Mouse (Mus musculus) kidney, embryonic 15.5 days (tissue): ENCODE measurements at regions not wholly inside any gene's neighbourhood (a gene's known extent, or its start where the extent isn't known, plus 50 kb on each side); places are given as distances from the start of the nearest gene placed in this dataset.

ENCODE experiments used
- ATAC-seq: fragments of 200-750 bp; cut with Nextera tagmentation; replicated peaks from 2 replicates; pipeline ENCODE4 v1.8.0; 2017; ENCODE audit warnings: moderate TSS enrichment; ENCODE audit not compliant: low FRiP score
- H3K27ac ChIP-seq: fragments of 300-500 bp; sonication (generic); 2 replicates; pipeline ENCODE4 v1.5.1; 2015; ENCODE audit warnings: mild to moderate bottlenecking, inconsistent platforms
- H3K27me3 ChIP-seq: fragments of 300-500 bp; sonication (generic); 2 replicates; pipeline ENCODE4 v1.6.1; 2015; ENCODE audit warnings: inconsistent platforms
- H3K36me3 ChIP-seq: fragments of 300-500 bp; sonication (generic); 2 replicates; pipeline ENCODE4 v1.6.1; 2015; ENCODE audit warnings: inconsistent platforms
- H3K4me1 ChIP-seq: fragments of 300-500 bp; sonication (generic); 2 replicates; pipeline ENCODE4 v1.6.1; 2015; ENCODE audit warnings: inconsistent platforms
- H3K4me2 ChIP-seq: fragments of 300-500 bp; sonication (generic); 2 replicates; pipeline ENCODE4 v1.6.1; 2015; ENCODE audit warnings: moderate library complexity, mild to moderate bottlenecking, inconsistent platforms
- H3K4me3 ChIP-seq: fragments of 300-500 bp; sonication (generic); replicated peaks from 2 replicates; pipeline ENCODE4 v1.5.1; 2015; ENCODE audit warnings: mild to moderate bottlenecking, inconsistent platforms
- H3K9ac ChIP-seq: fragments of 300-500 bp; sonication (generic); 2 replicates; pipeline ENCODE4 v1.6.1; 2015; ENCODE audit warnings: mild to moderate bottlenecking, inconsistent platforms
- H3K9me3 ChIP-seq: fragments of 300-500 bp; sonication (generic); replicated peaks from 2 replicates; pipeline ENCODE4 v1.6.1; 2016; ENCODE audit warnings: inconsistent platforms
- WGBS: fragments of 180-500 bp; shearing (Covaris S2); methylation state at CpG from one replicate; pipeline ENCODE4 v1.1.7; 2015; ENCODE audit warnings: mixed read lengths; 5-methylcytosine and 5-hydroxymethylcytosine counted together

DNA sequence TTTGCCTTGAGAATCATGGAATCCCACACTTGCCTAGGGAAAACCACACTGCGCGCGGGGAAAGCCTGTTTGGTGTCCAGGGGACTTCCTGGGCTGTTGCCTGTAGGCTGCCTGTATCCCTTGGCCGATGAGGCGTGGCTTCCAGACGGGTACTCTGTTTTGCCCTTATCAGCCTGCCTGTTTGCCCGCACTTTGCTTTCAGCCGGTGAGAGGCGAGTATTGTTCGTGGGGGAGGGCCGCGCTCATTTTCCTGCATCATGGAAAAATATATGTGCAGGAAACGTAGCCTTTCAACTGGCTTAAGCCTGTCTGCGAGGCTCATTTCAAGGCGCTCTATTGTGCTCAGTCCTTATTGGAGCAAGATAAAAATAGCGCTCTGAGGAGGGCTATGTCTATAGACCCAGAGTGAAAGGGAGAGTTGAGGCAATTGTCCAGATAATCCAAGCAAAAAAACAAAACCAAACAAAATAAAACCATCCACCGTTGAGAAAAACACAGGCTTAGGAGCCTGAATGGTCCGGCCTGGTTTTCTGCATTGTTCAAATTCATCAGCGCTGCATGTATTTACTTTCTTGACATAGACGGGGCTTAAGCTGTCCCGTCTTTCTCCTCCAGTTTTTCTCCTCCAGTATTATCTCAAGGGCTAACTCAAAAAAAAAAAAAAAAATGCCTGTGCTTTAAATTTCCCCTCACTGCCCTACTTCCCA lies 67.9 kb downstream of the Klf5 start:
- Histone ChIP-seq H3K36me3 (no peaks in the 10 kb centered on the region), H3K27me3 (no peaks in the 10 kb centered on the region), H3K4me2 (peak overlapping the region; percentile 34), H3K9ac (no peak overlapping the region), H3K9me3 (no peaks in the 10 kb centered on the region), H3K4me1 (peaks cover 16% of the 10 kb centered on the region), H3K4me3 (no peak overlapping the region), H3K27ac (peak overlapping the region; percentile 52)
- WGBS, result 57% methylated on average over 21 of the region's 21 CpGs
- ATAC-seq, result peak; percentile 90

GRCm38 (mm10) chr14:99366996-99367555 lies 68.6 kb downstream of the Klf5 start:
- Histone ChIP-seq H3K4me2 (peak overlapping the region; percentile 34), H3K4me3 (no peak overlapping the region), H3K36me3 (no peaks in the 10 kb centered on the region), H3K9ac (no peak overlapping the region), H3K27ac (peak overlapping the region; percentile 52), H3K4me1 (peaks cover 16% of the 10 kb centered on the region), H3K27me3 (no peaks in the 10 kb centered on the region), H3K9me3 (no peaks in the 10 kb centered on the region)
- ATAC-seq, result peak; percentile 59; the same call in 1 of the 2 replicates
- WGBS, result 59% methylated on average over 11 of the region's 11 CpGs

DNA sequence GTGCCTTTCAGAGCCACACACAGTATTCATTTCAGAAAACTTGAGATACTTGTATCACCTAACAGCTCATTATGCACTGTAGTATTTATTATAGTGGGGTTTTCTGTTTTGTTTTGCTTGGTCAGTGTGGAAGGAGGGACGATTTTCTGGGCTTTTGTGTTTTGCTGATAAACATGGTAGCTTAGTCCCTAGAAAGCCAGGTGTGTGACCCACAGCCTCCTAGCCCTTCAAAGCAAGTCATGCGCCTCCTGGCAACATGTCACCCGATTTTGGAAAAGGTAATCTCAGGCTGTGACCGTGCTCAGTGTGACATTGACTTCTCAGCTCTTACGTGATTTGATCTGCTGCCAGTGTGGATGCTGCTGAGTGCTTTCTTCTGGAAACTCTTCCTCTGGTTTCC lies 70.9 kb downstream of the Klf5 start:
- ATAC-seq, result no peak
- Histone ChIP-seq H3K27ac (no peak overlapping the region), H3K36me3 (no peaks in the 10 kb centered on the region), H3K9me3 (no peaks in the 10 kb centered on the region), H3K4me3 (no peak overlapping the region), H3K4me1 (peaks cover 16% of the 10 kb centered on the region), H3K27me3 (no peaks in the 10 kb centered on the region), H3K4me2 (no peak overlapping the region), H3K9ac (no peak overlapping the region)
- 78% methylated on average over 5 of the region's 5 CpGs for WGBS

- ATAC-seq, result no peak
- no peak overlapping the region for H3K4me2 ChIP-seq
- no peaks in the 10 kb centered on the region for H3K27me3 ChIP-seq
- H3K36me3 ChIP-seq, result no peaks in the 10 kb centered on the region
- H3K9me3 ChIP-seq, result no peaks in the 10 kb centered on the region
- no peak overlapping the region for H3K27ac ChIP-seq
- WGBS, result 57% methylated on average over 4 of the region's 4 CpGs
- no peak overlapping the region for H3K9ac ChIP-seq
- no peak overlapping the region for H3K4me3 ChIP-seq
- H3K4me1 ChIP-seq, result no peaks in the 10 kb centered on the region
These were observed 75.2 kb downstream of the Klf5 start for GRCm38 (mm10) chr14:99373682-99374081.

DNA sequence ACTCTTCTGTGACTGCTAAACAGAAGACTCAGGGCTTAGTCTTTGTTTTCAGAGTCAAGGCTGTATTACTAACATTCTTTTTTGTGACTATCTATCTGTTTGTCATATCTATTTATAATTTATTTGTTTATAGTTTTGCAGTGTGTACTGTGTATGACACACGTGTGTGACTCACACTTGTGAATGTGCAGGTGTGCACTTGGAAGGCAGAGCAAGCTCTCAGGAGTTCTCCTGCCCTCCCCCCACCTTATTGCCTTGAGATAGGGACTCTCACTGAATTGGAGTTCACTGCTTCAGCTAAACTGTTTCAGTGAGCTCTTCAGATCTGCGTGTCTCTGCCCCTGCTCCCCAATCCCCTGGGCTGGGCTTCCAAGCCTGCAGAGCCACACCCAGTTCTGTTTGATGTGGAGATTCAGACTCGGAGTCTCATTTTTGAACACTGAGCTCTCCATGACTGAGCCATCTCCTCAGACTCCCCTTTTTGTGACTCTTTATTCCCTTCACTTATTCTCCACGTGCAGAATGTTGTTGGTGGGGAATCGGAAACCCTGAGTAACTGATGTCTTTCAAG lies 76.6 kb downstream of the Klf5 start:
- no peak overlapping the region for H3K27ac ChIP-seq
- no peak for ATAC-seq
- H3K9me3 ChIP-seq, result no peaks in the 10 kb centered on the region
- H3K9ac ChIP-seq, result no peak overlapping the region
- no peak overlapping the region for H3K4me2 ChIP-seq
- H3K4me3 ChIP-seq, result no peak overlapping the region
- H3K4me1 ChIP-seq, result no peaks in the 10 kb centered on the region
- 54% methylated on average over 5 of the region's 5 CpGs for WGBS
- H3K27me3 ChIP-seq, result no peaks in the 10 kb centered on the region
- H3K36me3 ChIP-seq, result no peaks in the 10 kb centered on the region

GRCm38 (mm10) chr14:99376652-99377502 lies 78.4 kb downstream of the Klf5 start:
- WGBS, result 67% methylated on average over 11 of the region's 11 CpGs
- Histone ChIP-seq H3K27ac (no peak overlapping the region), H3K36me3 (no peaks in the 10 kb centered on the region), H3K4me3 (no peak overlapping the region), H3K9me3 (no peaks in the 10 kb centered on the region), H3K4me2 (no peak overlapping the region), H3K27me3 (no peaks in the 10 kb centered on the region), H3K4me1 (no peaks in the 10 kb centered on the region), H3K9ac (no peak overlapping the region)
- ATAC-seq, result no peak

GRCm38 (mm10) chr14:99381262-99382017 lies 82.9 kb downstream of the Klf5 start:
- Histone ChIP-seq H3K27ac (no peak overlapping the region), H3K4me1 (no peaks in the 10 kb centered on the region), H3K27me3 (no peaks in the 10 kb centered on the region), H3K9ac (no peak overlapping the region), H3K36me3 (no peaks in the 10 kb centered on the region), H3K9me3 (no peaks in the 10 kb centered on the region), H3K4me2 (no peak overlapping the region), H3K4me3 (no peak overlapping the region)
- no peak for ATAC-seq
- WGBS, result 92% methylated on average over 10 of the region's 10 CpGs

GRCm38 (mm10) chr14:99382051-99382450 lies 83.6 kb downstream of the Klf5 start:
- Histone ChIP-seq H3K4me1 (no peaks in the 10 kb centered on the region), H3K4me3 (no peak overlapping the region), H3K27ac (no peak overlapping the region), H3K9ac (no peak overlapping the region), H3K27me3 (no peaks in the 10 kb centered on the region), H3K4me2 (no peak overlapping the region), H3K36me3 (no peaks in the 10 kb centered on the region), H3K9me3 (no peaks in the 10 kb centered on the region)
- WGBS, result 82% methylated on average over 5 of the region's 5 CpGs
- no peak for ATAC-seq

GRCm38 (mm10) chr14:99383170-99383569 lies 84.7 kb downstream of the Klf5 start:
- ATAC-seq, result no peak
- 88% methylated on average over 6 of the region's 6 CpGs for WGBS
- Histone ChIP-seq H3K4me3 (no peak overlapping the region), H3K9me3 (no peaks in the 10 kb centered on the region), H3K4me1 (no peaks in the 10 kb centered on the region), H3K27me3 (no peaks in the 10 kb centered on the region), H3K36me3 (no peaks in the 10 kb centered on the region), H3K27ac (no peak overlapping the region), H3K9ac (no peak overlapping the region), H3K4me2 (no peak overlapping the region)

- H3K27ac ChIP-seq, result no peak overlapping the region
- no peaks in the 10 kb centered on the region for H3K36me3 ChIP-seq
- WGBS, result 90% methylated on average over 6 of the region's 6 CpGs
- ATAC-seq, result no peak
- no peaks in the 10 kb centered on the region for H3K4me1 ChIP-seq
- no peak overlapping the region for H3K9ac ChIP-seq
- no peaks in the 10 kb centered on the region for H3K27me3 ChIP-seq
- no peak overlapping the region for H3K4me2 ChIP-seq
- H3K4me3 ChIP-seq, result no peak overlapping the region
- no peaks in the 10 kb centered on the region for H3K9me3 ChIP-seq
These were observed 89.1 kb downstream of the Klf5 start for GRCm38 (mm10) chr14:99387581-99387980.

DNA sequence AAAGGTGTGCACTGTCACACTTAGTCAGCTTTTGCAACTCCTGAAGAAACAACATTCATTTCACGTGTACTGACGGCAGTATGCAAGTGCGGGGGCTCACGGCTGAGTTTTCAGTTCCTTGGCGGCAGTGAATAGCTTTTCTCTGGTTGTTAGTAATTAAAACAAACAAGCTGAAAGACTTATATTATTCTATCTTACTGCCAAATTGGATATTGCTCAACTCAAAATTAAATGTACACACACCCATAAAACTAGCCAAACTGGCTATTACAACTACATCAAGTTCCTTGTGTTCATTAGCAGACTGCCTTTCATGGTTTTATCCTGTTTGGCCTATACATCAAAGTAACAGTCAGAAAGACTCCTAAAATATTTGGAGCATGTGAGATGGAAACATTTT lies 90.8 kb downstream of the Klf5 start:
- H3K9ac ChIP-seq, result no peak overlapping the region
- H3K4me2 ChIP-seq, result no peak overlapping the region
- H3K4me3 ChIP-seq, result no peak overlapping the region
- no peaks in the 10 kb centered on the region for H3K36me3 ChIP-seq
- H3K27me3 ChIP-seq, result no peaks in the 10 kb centered on the region
- H3K4me1 ChIP-seq, result no peaks in the 10 kb centered on the region
- no peaks in the 10 kb centered on the region for H3K9me3 ChIP-seq
- no peak overlapping the region for H3K27ac ChIP-seq
- WGBS, result 75% methylated on average over 5 of the region's 5 CpGs
- ATAC-seq, result no peak
